Mouse (Mus musculus): ENCODE data around the gene Zgpat. TPM values are rescaled to one million over a fixed set of nuclear protein-coding genes. Genes with fewer than 3 reads are reported as not detected.

Gene Zgpat
- polyA plus RNA-seq, 1 experiment = 12.4 TPM

DNA sequence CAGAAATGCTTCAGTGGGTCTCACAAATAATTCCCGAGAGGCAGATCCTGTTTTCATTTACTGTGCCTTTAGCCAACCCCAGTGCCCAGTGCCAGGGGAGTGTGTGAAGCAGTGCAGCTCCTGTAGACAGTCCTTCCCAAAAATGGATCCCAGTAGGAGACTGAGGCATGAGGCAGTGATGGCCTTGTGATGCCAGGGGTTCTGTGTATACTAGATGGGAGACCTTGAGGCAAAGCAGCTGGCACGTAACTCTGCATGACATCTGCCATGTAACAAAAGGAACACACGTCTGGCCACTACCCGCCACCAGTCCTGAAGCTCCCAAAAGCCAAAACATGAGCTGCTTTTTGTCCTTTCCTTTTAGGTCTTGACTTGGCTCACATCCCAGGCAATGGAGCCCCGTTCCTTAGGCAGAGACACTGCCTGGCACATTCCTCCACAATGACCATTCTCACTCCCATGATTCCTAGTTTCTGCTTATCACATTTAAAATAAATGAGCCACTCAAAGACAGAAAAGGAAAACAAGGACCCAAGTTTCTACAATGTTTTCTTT, 32.6 kb downstream of the Zgpat start:
- Histone ChIP-seq H3K4me1 (ENCODE audit: control insufficient read depth, insufficient read depth, insufficient read length, low read length) (no peaks in the 10 kb centered on the region), H3K27ac (replicated peaks; ENCODE audit: low read depth, low read length) (no peak overlapping the region), H3K4me3 (ENCODE audit: insufficient read depth, low read depth, low read length) (no peak overlapping the region)

- H3K4me1 ChIP-seq (ENCODE audit: control insufficient read depth, insufficient read depth, insufficient read length, low read length) = no peaks in the 10 kb centered on the region
- no peak overlapping the region for H3K27ac ChIP-seq (replicated peaks; ENCODE audit: low read depth, low read length)
- H3K4me3 ChIP-seq (ENCODE audit: insufficient read depth, low read depth, low read length) = no peak overlapping the region
Observed at GRCm38 (mm10) chr2:181401497-181401896, 36.8 kb downstream of the Zgpat start.

GRCm38 (mm10) chr2:181403722-181404121, 39.0 kb downstream of the Zgpat start:
- Histone ChIP-seq H3K4me1 (ENCODE audit: control insufficient read depth, insufficient read depth, insufficient read length, low read length) (no peaks in the 10 kb centered on the region), H3K4me3 (ENCODE audit: insufficient read depth, low read depth, low read length) (no peak overlapping the region), H3K27ac (replicated peaks; ENCODE audit: low read depth, low read length) (no peak overlapping the region)

DNA sequence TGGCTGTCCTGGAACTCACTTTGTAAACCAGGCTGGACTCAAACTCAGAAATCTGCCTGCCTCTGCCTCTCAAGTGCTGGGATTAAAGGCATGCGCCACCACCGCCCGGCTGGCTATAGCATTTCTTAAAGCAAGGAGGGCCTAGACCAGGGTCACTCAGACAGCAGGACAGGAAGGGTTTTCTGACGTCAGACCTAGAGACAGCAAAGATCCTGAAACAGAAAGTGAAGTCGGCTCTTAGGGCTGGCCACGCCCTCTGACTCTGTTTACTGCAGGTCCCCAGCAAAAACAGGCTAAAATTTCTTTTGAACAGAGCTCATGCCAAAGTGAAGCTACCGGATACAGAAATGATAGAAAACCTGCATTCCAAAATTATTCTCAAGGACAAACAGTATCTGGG, 44.9 kb downstream of the Zgpat start:
- Histone ChIP-seq H3K4me1 (ENCODE audit: control insufficient read depth, insufficient read depth, insufficient read length, low read length) (no peaks in the 10 kb centered on the region), H3K27ac (replicated peaks; ENCODE audit: low read depth, low read length) (no peak overlapping the region), H3K4me3 (ENCODE audit: insufficient read depth, low read depth, low read length) (no peak overlapping the region)

- H3K27ac ChIP-seq (replicated peaks; ENCODE audit: low read depth, low read length) = no peak overlapping the region
- H3K4me3 ChIP-seq (ENCODE audit: insufficient read depth, low read depth, low read length) = no peak overlapping the region
- H3K4me1 ChIP-seq (ENCODE audit: control insufficient read depth, insufficient read depth, insufficient read length, low read length) = peaks cover 2% of the 10 kb centered on the region; the same call in 1 of the 2 replicates
Observed at GRCm38 (mm10) chr2:181410760-181411473, 46.2 kb downstream of the Zgpat start.

GRCm38 (mm10) chr2:181413141-181413540, 48.4 kb downstream of the Zgpat start:
- Histone ChIP-seq H3K27ac (replicated peaks; ENCODE audit: low read depth, low read length) (peak overlapping the region; percentile 47; the same call in 1 of the 2 replicates), H3K4me1 (ENCODE audit: control insufficient read depth, insufficient read depth, insufficient read length, low read length) (peaks cover 2% of the 10 kb centered on the region; the same call in 1 of the 2 replicates), H3K4me3 (ENCODE audit: insufficient read depth, low read depth, low read length) (no peak overlapping the region)

GRCm38 (mm10) chr2:181415945-181416344, 51.2 kb downstream of the Zgpat start:
- H3K27ac ChIP-seq (replicated peaks; ENCODE audit: low read depth, low read length) = no peak overlapping the region

GRCm38 (mm10) chr2:181419359-181419758, 54.6 kb downstream of the Zgpat start:
- Histone ChIP-seq H3K27ac (replicated peaks; ENCODE audit: low read depth, low read length) (no peak overlapping the region), H3K4me1 (ENCODE audit: control insufficient read depth, insufficient read depth, insufficient read length, low read length) (peaks cover 7% of the 10 kb centered on the region), H3K4me3 (ENCODE audit: insufficient read depth, low read depth, low read length) (no peak overlapping the region)

More at GRCm38 (mm10) chr2:181415945-181416344, 51.2 kb downstream of the Zgpat start:
- Histone ChIP-seq H3K4me3 (ENCODE audit: insufficient read depth, low read depth, low read length) (no peak overlapping the region), H3K4me1 (ENCODE audit: control insufficient read depth, insufficient read depth, insufficient read length, low read length) (peaks cover 5% of the 10 kb centered on the region; the same call in 1 of the 2 replicates)

- Histone ChIP-seq H3K27ac (replicated peaks; ENCODE audit: low read depth, low read length) (peak overlapping the region; percentile 46), H3K4me1 (ENCODE audit: control insufficient read depth, insufficient read depth, insufficient read length, low read length) (peaks cover 7% of the 10 kb centered on the region), H3K4me3 (ENCODE audit: insufficient read depth, low read depth, low read length) (no peak overlapping the region)
Observed at GRCm38 (mm10) chr2:181420426-181420825, 55.7 kb downstream of the Zgpat start.

DNA sequence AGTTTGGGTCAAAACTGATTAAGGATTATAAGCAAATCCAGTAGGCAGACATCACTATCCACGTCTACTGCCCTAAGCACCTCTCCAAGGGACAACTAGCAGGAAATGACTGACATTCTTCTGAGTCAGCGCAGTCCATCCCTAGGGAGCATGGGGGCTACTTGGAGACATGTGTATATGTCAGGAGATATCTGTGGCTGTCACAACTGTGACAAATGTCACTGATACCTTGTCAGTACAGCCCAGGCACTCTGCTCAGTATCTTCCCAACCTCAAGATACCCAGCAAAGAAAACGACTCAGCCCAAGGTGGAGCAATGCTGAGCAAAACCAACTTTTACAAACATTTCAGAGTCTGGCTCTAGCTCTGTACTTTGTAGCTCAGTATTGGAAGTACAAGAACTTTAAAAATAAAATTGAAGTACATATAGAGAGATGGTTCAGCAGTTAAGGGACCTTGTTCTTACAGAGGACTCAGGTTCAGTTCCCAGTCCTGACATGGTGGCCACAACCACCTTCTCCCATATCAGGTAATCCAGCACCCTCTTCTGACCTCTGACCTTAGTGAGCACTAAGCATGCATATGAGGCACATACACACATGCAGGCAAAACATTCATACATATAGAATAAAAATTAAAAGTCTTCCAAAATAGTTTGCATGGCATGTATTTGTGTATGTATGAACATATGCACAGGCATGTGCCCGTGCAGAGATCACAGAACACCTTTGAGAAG, 56.3 kb downstream of the Zgpat start:
- peak overlapping the region; percentile 46 for H3K27ac ChIP-seq (replicated peaks; ENCODE audit: low read depth, low read length)
- H3K4me3 ChIP-seq (ENCODE audit: insufficient read depth, low read depth, low read length) = no peak overlapping the region
- peaks cover 4% of the 10 kb centered on the region for H3K4me1 ChIP-seq (ENCODE audit: control insufficient read depth, insufficient read depth, insufficient read length, low read length)

DNA sequence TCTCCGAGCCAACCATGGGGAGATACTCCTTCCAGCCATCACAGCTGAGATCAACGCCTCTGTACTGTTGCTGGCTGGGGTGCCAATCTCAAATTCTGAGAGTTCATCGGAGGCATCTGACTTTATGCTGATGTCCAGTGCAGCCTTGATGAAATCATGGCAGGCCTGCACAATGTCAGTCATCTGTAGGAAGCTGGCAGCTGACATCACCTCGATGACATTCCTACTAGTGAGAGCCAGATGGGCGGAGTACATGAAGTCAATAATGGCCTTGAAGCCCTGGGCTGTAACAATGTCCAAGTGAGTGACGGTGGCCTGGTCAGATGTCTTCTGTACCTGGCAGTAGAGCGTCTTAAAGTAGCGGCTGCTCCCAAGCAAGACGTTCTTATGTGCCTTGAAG, 59.1 kb downstream of the Zgpat start:
- Histone ChIP-seq H3K4me1 (ENCODE audit: control insufficient read depth, insufficient read depth, insufficient read length, low read length) (peaks cover 4% of the 10 kb centered on the region), H3K4me3 (ENCODE audit: insufficient read depth, low read depth, low read length) (no peak overlapping the region), H3K27ac (replicated peaks; ENCODE audit: low read depth, low read length) (no peak overlapping the region)

Other genes starting within 250 kb of the Zgpat start
- not detected in 2 replicates for gene Kcnq2, start 229.6 kb upstream of the Zgpat start, polyA plus RNA-seq (2012; ENCODE audit: insufficient read depth, insufficient read length, missing spikeins)
- gene Eef1a2, start 207.9 kb upstream of the Zgpat start, polyA plus RNA-seq (2012; ENCODE audit: insufficient read depth, insufficient read length, missing spikeins) = 11.3 and 18.8 TPM in 2 replicates
- 153 and 205 TPM in 2 replicates for gene Ppdpf, start 177.7 kb upstream of the Zgpat start, polyA plus RNA-seq (2012; ENCODE audit: insufficient read depth, insufficient read length, missing spikeins)
- gene Ptk6, start 162.1 kb upstream of the Zgpat start, polyA plus RNA-seq (2012; ENCODE audit: insufficient read depth, insufficient read length, missing spikeins) = not detected in 2 replicates
- 1.1 and 1.5 TPM in 2 replicates for gene Srms, start 151.7 kb upstream of the Zgpat start, polyA plus RNA-seq (2012; ENCODE audit: insufficient read depth, insufficient read length, missing spikeins)
- not detected in 2 replicates for gene Fndc11, start 144.9 kb upstream of the Zgpat start, polyA plus RNA-seq (2012; ENCODE audit: insufficient read depth, insufficient read length, missing spikeins)
- 4.0 and 5.4 TPM in 2 replicates for gene Helz2, start 122.9 kb upstream of the Zgpat start, polyA plus RNA-seq (2012; ENCODE audit: insufficient read depth, insufficient read length, missing spikeins)
- 3.8 and 4.7 TPM in 2 replicates for gene Gmeb2, start 76.9 kb upstream of the Zgpat start, polyA plus RNA-seq (2012; ENCODE audit: insufficient read depth, insufficient read length, missing spikeins)
- not detected in 2 replicates for gene Stmn3, start 50.4 kb upstream of the Zgpat start, polyA plus RNA-seq (2012; ENCODE audit: insufficient read depth, insufficient read length, missing spikeins)
- 7.2 and 15.6 TPM in 2 replicates for gene Rtel1, start 45.2 kb upstream of the Zgpat start, polyA plus RNA-seq (2012; ENCODE audit: insufficient read depth, insufficient read length, missing spikeins)
- gene Arfrp1, start 476 bp downstream of the Zgpat start, polyA plus RNA-seq (2012; ENCODE audit: insufficient read depth, insufficient read length, missing spikeins) = 40.7 and 53.9 TPM in 2 replicates
- 3.0 and 6.1 TPM in 2 replicates for gene Lime1, start 15.2 kb downstream of the Zgpat start, polyA plus RNA-seq (2012; ENCODE audit: insufficient read depth, insufficient read length, missing spikeins)
- 5.5 and 6.6 TPM in 2 replicates for gene Zbtb46, start 94.5 kb downstream of the Zgpat start, polyA plus RNA-seq (2012; ENCODE audit: insufficient read depth, insufficient read length, missing spikeins)
- gene Abhd16b, start 128.3 kb downstream of the Zgpat start, polyA plus RNA-seq (2012; ENCODE audit: insufficient read depth, insufficient read length, missing spikeins) = not detected in 2 replicates
- gene Tpd52l2, start 132.2 kb downstream of the Zgpat start, polyA plus RNA-seq (2012; ENCODE audit: insufficient read depth, insufficient read length, missing spikeins) = 88.5 and 109 TPM in 2 replicates
- 30.8 and 38.6 TPM in 2 replicates for gene Dnajc5, start 155.6 kb downstream of the Zgpat start, polyA plus RNA-seq (2012; ENCODE audit: insufficient read depth, insufficient read length, missing spikeins)
- gene Uckl1, start 220.0 kb downstream of the Zgpat start, polyA plus RNA-seq (2012; ENCODE audit: insufficient read depth, insufficient read length, missing spikeins) = 26.8 and 26.9 TPM in 2 replicates
- gene Prpf6, start 226.9 kb downstream of the Zgpat start, polyA plus RNA-seq (2012; ENCODE audit: insufficient read depth, insufficient read length, missing spikeins) = 23.2 and 23.7 TPM in 2 replicates
- 5.1 TPM in 2 replicates for gene Zfp512b, start 227.9 kb downstream of the Zgpat start, polyA plus RNA-seq (2012; ENCODE audit: insufficient read depth, insufficient read length, missing spikeins)
- gene Samd10, start 234.3 kb downstream of the Zgpat start, polyA plus RNA-seq (2012; ENCODE audit: insufficient read depth, insufficient read length, missing spikeins) = 0.63 and 1.6 TPM in 2 replicates

All from brown adipose tissue, adult 24 weeks (tissue).